Mouse (Mus musculus): ENCODE data around the gene Vasn. TPM values are rescaled to one million over a fixed set of nuclear protein-coding genes. Genes with fewer than 3 reads are reported as not detected.
A peak's percentile ranks its signal among the peaks of the same experiment; 100 is the strongest.

Vasn gene
- total RNA-seq, 2 experiments from 2014 or later = 11.5 to 13.1 TPM

- DNase-seq (ENCODE audit: extremely low spot score in 1 of 2, low spot score in 2 of 2) = no peak
- no peak for TF ChIP-seq CTCF (IDR thresholded peaks at IDR 0.05)
- H3K4me3 ChIP-seq = no peak overlapping the region
- H3K27ac ChIP-seq = no peak overlapping the region
- intact Hi-C loops (cut with DNase I) = no loop called here
These were observed 8.0 kb downstream of the Vasn start for GRCm38 (mm10) chr16:4647651-4648141.

GRCm38 (mm10) chr16:4648416-4649023 lies 8.8 kb downstream of the Vasn start:
- intact Hi-C loops (cut with DNase I) = no loop called here
- DNase-seq (ENCODE audit: extremely low spot score in 1 of 2, low spot score in 2 of 2) = no peak
- Histone ChIP-seq H3K4me3 (no peak overlapping the region), H3K27ac (no peak overlapping the region)
- TF ChIP-seq CTCF (IDR thresholded peaks at IDR 0.05) = no peak

- H3K4me3 ChIP-seq = no peak overlapping the region
- DNase-seq (ENCODE audit: extremely low spot score in 1 of 2, low spot score in 2 of 2) = no peak
- H3K27ac ChIP-seq = no peak overlapping the region
- intact Hi-C loops (cut with DNase I) = no loop called here
- TF ChIP-seq CTCF (IDR thresholded peaks at IDR 0.05) = no peak
These were observed 9.5 kb downstream of the Vasn start for GRCm38 (mm10) chr16:4649211-4649610.

GRCm38 (mm10) chr16:4649692-4650091 lies 10.0 kb downstream of the Vasn start:
- no peak for TF ChIP-seq CTCF (IDR thresholded peaks at IDR 0.05)
- Histone ChIP-seq H3K4me3 (no peak overlapping the region), H3K27ac (no peak overlapping the region)
- intact Hi-C loops (cut with DNase I) = no loop called here
- no peak for DNase-seq (ENCODE audit: extremely low spot score in 1 of 2, low spot score in 2 of 2)

- H3K27ac ChIP-seq = no peak overlapping the region
- intact Hi-C loops (cut with DNase I) = no loop called here
- no peak overlapping the region for H3K4me3 ChIP-seq
- TF ChIP-seq CTCF (IDR thresholded peaks at IDR 0.05) = no peak
- no peak for DNase-seq (ENCODE audit: extremely low spot score in 1 of 2, low spot score in 2 of 2)
These were observed 10.4 kb downstream of the Vasn start for GRCm38 (mm10) chr16:4650161-4650560.

- DNase-seq (ENCODE audit: extremely low spot score in 1 of 2, low spot score in 2 of 2) = no peak
- Histone ChIP-seq H3K27ac (peak overlapping the region; percentile 7; the same call in 1 of the 2 replicates), H3K4me3 (no peak overlapping the region)
- no peak for TF ChIP-seq CTCF (IDR thresholded peaks at IDR 0.05)
- intact Hi-C loops (cut with DNase I) = no loop called here
These were observed 11.3 kb downstream of the Vasn start for GRCm38 (mm10) chr16:4651081-4651480.

GRCm38 (mm10) chr16:4651624-4652023 lies 11.9 kb downstream of the Vasn start:
- no peak for DNase-seq (ENCODE audit: extremely low spot score in 1 of 2, low spot score in 2 of 2)
- Histone ChIP-seq H3K4me3 (no peak overlapping the region), H3K27ac (peak overlapping the region; percentile 7; the same call in 1 of the 2 replicates)
- no peak for TF ChIP-seq CTCF (IDR thresholded peaks at IDR 0.05)
- intact Hi-C loops (cut with DNase I) = no loop called here

GRCm38 (mm10) chr16:4652707-4653416 lies 13.1 kb downstream of the Vasn start:
- H3K4me3 ChIP-seq = no peak overlapping the region
- no peak for DNase-seq (ENCODE audit: extremely low spot score in 1 of 2, low spot score in 2 of 2)
- intact Hi-C loops (cut with DNase I) = no loop called here
- no peak for TF ChIP-seq CTCF (IDR thresholded peaks at IDR 0.05)
- no peak overlapping the region for H3K27ac ChIP-seq

GRCm38 (mm10) chr16:4654706-4655105 lies 15.0 kb downstream of the Vasn start:
- Histone ChIP-seq H3K27ac (peak overlapping the region; percentile 13; the same call in 1 of the 2 replicates), H3K4me3 (no peak overlapping the region)
- intact Hi-C loops (cut with DNase I) = no loop called here
- TF ChIP-seq CTCF (IDR thresholded peaks at IDR 0.05) = peak; percentile 33
- no peak for DNase-seq (ENCODE audit: extremely low spot score in 1 of 2, low spot score in 2 of 2)

- DNase-seq (ENCODE audit: extremely low spot score in 1 of 2, low spot score in 2 of 2) = no peak
- Histone ChIP-seq H3K4me3 (no peak overlapping the region), H3K27ac (peak overlapping the region; percentile 73; the same call in 1 of the 2 replicates)
- intact Hi-C loops (cut with DNase I) = no loop called here
- TF ChIP-seq CTCF (IDR thresholded peaks at IDR 0.05) = peak; percentile 42
These were observed 15.6 kb downstream of the Vasn start for GRCm38 (mm10) chr16:4655251-4655734.

- intact Hi-C loops (cut with DNase I) = no loop called here
- H3K4me3 ChIP-seq = no peak overlapping the region
- TF ChIP-seq CTCF (IDR thresholded peaks at IDR 0.05) = peak; percentile 5
- peak overlapping the region; percentile 73; the same call in 1 of the 2 replicates for H3K27ac ChIP-seq
- no peak for DNase-seq (ENCODE audit: extremely low spot score in 1 of 2, low spot score in 2 of 2)
These were observed 16.2 kb downstream of the Vasn start for GRCm38 (mm10) chr16:4655764-4656570.

Data from left cerebral cortex, adult 2 months (tissue).